Mouse (Mus musculus): ENCODE results near the gene Fam172a.

DNA sequence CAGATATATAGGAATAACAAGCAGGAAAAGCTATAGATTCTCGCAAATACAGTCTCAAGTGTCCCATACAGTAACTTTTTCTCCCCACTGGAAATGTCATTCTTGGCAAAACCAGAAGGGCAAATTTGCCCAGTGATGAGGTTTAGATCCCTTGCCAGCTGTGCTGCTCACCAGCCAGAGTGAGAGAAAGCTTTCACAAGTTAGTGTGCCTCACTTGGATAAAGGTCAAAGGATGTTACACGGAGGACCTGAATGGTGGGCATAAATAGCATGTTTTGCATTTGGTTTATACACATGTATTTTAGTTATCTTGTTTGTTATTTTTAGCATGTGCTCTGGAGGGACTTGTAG lies 281.0 kb downstream of the Fam172a start:
- no peak for TF ChIP-seq GATA1 (IDR thresholded peaks at IDR 0.05; ENCODE audit: low read length)
- no peak for TF ChIP-seq TAL1 (IDR thresholded peaks at IDR 0.05; ENCODE audit: low read length)

All from erythroblast, embryonic 14.5 days (primary cell).